Mouse (Mus musculus): ENCODE results near the gene Gm3512. TPM values are rescaled to one million over a fixed set of nuclear protein-coding genes. Genes with fewer than 3 reads are reported as not detected.
"Not testable (repeated sequence)": the region's sequence is repeated elsewhere in the genome, so short reads cannot be mapped to it uniquely, and the experiment has no call there.

Gm3512 gene
- under 1 TPM; 0.19 to 0.59 TPM for total RNA-seq (2021)
- long read RNA-seq, experiment 1, result 0 reads
- long read RNA-seq, experiment 2, partial matches to known transcripts, result 0 of 1 reads
- long read RNA-seq, experiment 2, other reads (novel, unspliced or antisense), result 1 of 1 reads

DNA sequence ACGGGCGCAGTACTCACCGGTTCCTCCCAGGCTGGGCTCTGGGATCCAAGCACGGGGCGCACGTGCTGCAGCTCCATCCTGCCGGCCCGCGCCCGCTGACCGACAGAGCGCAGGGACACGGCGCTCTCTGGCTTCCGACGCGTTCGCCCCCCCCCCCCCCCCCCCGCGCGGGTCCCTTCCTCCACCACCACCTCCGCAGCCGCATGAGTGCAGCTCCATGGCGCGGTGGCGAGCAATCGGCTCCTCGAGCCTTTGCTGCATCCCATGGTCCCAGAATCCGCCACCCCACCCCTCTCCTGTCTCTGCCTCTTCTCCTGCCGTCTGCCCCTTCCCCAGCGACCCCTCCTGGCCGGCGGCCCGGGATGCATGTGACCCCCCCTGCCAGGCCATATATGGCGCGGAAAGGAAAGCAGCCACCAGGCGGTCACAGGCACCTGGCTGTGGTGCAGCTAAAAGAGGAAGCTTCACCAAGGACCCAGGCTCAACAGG lies at the start of gene Gm3512:
Gene Gm3512 (minus strand): TSS at position 51 of the 489 bp plus-strand sequence.
- not testable (repeated sequence) for DNase-seq

DNA sequence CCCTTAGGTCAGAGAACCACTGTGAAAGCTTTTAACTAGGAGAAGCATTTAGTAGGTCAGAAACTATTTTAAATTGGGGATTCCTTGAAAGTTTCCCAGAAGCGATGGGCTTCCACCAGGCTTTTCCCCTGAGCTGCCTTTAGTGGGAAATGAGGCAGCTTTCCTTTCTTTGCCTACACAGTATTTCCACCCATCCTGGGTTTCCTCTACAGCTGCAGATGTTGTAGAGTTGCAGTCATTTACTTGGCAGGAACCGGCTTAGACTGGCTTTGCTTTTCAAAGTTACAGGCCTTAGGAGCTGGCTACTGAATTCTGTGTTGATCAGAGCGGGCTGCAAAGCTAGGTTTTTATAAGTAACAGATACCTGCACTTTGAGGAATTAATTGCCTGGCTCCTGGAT lies 25.7 kb upstream of the Gm3512 start:
- peak; percentile 5 for DNase-seq

DNA sequence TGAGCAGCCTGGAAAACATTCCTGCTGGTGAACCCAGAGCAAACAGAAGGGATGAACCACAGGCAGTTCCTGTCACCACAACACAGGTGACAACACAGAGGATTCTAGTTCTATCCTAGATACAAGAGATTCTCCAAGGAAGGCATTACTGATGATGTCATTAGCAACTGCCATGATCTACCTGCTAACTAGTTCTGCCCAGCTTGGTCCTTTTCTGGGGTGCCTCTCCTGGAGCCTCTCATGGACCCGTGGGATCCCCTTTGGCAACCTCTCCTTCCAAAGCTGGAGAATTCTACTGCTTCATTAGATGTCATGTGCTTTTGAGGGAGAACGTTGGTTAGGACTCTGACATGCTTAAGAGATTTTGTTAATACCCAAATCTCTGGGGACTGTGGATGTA lies 20.1 kb upstream of the Gm3512 start, which contains the start of gene Gm16434:
Gene Gm16434 (minus strand): TSS at position 101 of the 400 bp plus-strand sequence.
- not testable (repeated sequence) for DNase-seq

DNA sequence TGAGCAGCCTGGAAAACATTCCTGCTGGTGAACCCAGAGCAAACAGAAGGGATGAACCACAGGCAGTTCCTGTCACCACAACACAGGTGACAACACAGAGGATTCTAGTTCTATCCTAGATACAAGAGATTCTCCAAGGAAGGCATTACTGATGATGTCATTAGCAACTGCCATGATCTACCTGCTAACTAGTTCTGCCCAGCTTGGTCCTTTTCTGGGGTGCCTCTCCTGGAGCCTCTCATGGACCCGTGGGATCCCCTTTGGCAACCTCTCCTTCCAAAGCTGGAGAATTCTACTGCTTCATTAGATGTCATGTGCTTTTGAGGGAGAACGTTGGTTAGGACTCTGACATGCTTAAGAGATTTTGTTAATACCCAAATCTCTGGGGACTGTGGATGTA lies 49.0 kb downstream of the Gm3512 start, which contains the start of gene Gm6676:
Gene Gm6676 (minus strand): TSS at position 101 of the 400 bp plus-strand sequence.
- DNase-seq, result not testable (repeated sequence)

DNA sequence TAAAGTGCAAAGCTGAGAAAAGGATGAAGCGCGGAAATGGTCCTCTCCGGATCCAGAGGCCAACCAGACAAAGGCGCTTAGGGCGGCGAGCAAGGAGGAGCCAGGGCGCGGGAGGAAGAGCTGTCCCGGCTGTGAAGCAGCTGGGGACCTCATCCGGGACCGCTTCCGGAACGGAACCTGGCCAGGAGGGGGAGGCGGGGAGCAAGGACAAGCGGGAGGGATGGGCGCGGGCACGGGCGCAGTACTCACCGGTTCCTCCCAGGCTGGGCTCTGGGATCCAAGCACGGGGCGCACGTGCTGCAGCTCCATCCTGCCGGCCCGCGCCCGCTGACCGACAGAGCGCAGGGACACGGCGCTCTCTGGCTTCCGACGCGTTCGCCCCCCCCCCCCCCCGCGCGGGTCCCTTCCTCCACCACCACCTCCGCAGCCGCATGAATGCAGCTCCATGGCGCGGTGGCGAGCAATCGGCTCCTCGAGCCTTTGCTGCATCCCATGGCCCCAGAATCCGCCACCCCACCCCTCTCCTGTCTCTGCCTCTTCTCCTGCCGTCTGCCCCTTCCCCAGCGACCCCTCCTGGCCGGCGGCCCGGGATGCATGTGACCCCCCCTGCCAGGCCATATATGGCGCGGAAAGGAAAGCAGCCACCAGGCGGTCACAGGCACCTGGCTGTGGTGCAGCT lies 69.1 kb downstream of the Gm3512 start:
- DNase-seq, result peak; percentile 2

Other genes with a start within 250 kb of the Gm3512 start
- gene Gm6356, start 200.7 kb downstream of the Gm3512 start, total RNA-seq (2021), result not detected
- gene Gm10406, start 147.1 kb downstream of the Gm3512 start, total RNA-seq (2021), result under 1 TPM in 1 of 2 experiments, not detected in 1; 0.31 TPM
- gene Gm3685, start 129.6 kb downstream of the Gm3512 start, total RNA-seq (2021), result not detected
- gene Gm3696, start 73.9 kb downstream of the Gm3512 start, total RNA-seq (2021), result 1 to 10 TPM in 1 of 2 experiments, under 1 TPM in 1; 0.89 to 2.3 TPM
- not detected for gene Gm6676, start 49.1 kb downstream of the Gm3512 start, total RNA-seq (2021)
- not detected for gene Gm16434, start 20.0 kb upstream of the Gm3512 start, total RNA-seq (2021)
- gene Gm3727, start 90.2 kb upstream of the Gm3512 start, total RNA-seq (2021), result not detected
- gene Gm3739, start 140.5 kb upstream of the Gm3512 start, total RNA-seq (2021), result under 1 TPM; 0.12 to 0.20 TPM
- gene Gm5797, start 157.9 kb upstream of the Gm3512 start, total RNA-seq (2021), result not detected
- gene Gm8374, start 190.6 kb upstream of the Gm3512 start, total RNA-seq (2021), result not detected